Mouse (Mus musculus): Measurements from ENCODE around the gene Agl.

The Agl gene

DNA sequence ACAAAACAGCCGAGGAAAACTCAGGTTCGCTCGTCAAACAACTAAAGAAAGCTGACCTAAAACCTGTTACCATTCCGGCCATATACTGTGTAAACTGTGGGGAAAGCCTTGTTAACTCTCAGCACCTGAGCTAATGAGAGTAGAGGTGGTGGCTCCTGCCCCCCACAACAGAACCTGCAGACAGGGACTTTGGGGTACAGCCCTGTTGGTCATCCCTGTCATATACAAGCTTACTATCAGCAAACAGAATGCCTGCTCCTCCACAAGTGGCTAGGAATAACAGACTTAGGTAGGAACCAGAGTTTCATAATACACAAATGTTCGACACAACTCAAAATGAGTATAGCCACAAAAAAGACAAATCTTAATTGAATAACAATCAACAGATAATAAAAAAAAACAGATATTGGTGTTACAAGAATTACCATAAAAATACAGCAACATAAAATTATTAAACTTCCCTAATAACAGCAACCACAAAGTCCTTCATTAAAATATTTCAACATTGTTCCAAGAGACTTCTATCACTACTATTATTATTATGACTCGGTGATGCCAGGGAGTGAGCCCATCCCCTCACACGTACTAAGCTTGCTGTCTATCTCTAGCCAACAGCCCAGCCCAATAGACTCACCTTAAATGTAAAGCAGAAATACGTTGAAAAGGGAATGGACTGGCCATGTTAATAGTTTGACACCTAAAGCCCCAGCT lies 112.9 kb downstream of the Agl start:
- no peak for DNase-seq (ENCODE audit: low spot score)

DNA sequence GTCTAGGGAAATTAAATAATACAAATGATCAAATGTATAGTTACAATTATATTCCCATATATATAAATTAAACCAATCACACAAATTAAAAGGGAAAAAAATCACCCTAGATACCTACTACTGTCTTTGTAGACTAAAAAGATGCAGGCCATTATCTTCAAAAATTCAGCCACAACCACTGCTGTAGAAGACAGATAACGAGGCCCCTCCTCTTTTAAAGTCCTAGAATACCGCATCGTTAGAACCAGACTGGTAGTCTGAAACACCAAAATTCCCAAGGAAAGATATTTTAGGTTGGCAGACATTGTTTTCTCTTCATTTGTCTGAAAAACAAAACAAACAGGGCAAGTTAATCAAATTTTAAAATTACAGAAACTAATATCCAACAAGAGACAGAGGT lies 113.7 kb downstream of the Agl start:
- DNase-seq (ENCODE audit: low spot score) = no peak

All from T-cell, adult 2 months (primary cell).